Mouse (Mus musculus) adrenal gland, postnatal 10 days (tissue): ENCODE data around the gene Sart3. TPM values are rescaled to one million over a fixed set of nuclear protein-coding genes. Genes with fewer than 3 reads are reported as not detected.
A peak's percentile ranks its signal among the peaks of the same experiment; 100 is the strongest.

Experiments used
- DNase-seq: peaks from one replicate; pipeline ENCODE4 v3.0.0; 2021; ENCODE audit warnings: mixed read lengths
- total RNA-seq, 2 experiments: library from RNA; stranded (reverse); gene quantifications; 2 replicates each; pipeline ENCODE4 v1.2.3; 2021

Gene Sart3
- total RNA-seq, 2 experiments from 2014 or later: 26.3 to 31.3 TPM

GRCm38 (mm10) chr5:113791197-113792095 lies 19.1 kb upstream of the Sart3 start:
- no peak for DNase-seq

- DNase-seq: peak; percentile 22
These were observed 18.3 kb upstream of the Sart3 start for GRCm38 (mm10) chr5:113790453-113791196.

- no peak for DNase-seq
These were observed 16.9 kb upstream of the Sart3 start for GRCm38 (mm10) chr5:113789075-113789788.

- DNase-seq: peak; percentile 17
These were observed 16.3 kb upstream of the Sart3 start for GRCm38 (mm10) chr5:113788645-113789044.

GRCm38 (mm10) chr5:113786985-113787384 lies 14.7 kb upstream of the Sart3 start:
- DNase-seq: no peak

GRCm38 (mm10) chr5:113784104-113784503 lies 11.8 kb upstream of the Sart3 start:
- peak; percentile 18 for DNase-seq

- peak; percentile 45 for DNase-seq
These were observed 11.3 kb upstream of the Sart3 start for GRCm38 (mm10) chr5:113783581-113784001.

GRCm38 (mm10) chr5:113782624-113783023 lies 10.3 kb upstream of the Sart3 start:
- DNase-seq: no peak

- DNase-seq: no peak
These were observed 9.6 kb upstream of the Sart3 start for GRCm38 (mm10) chr5:113781875-113782274.

- DNase-seq: no peak
These were observed 8.9 kb upstream of the Sart3 start for GRCm38 (mm10) chr5:113781254-113781653.

- DNase-seq: no peak
These were observed 8.5 kb upstream of the Sart3 start for GRCm38 (mm10) chr5:113780763-113781162.

- DNase-seq: no peak
These were observed 7.9 kb upstream of the Sart3 start for GRCm38 (mm10) chr5:113780082-113780752.

GRCm38 (mm10) chr5:113779569-113779968 lies 7.3 kb upstream of the Sart3 start:
- DNase-seq: peak; percentile 39

- DNase-seq: peak; percentile 60
These were observed 5.4 kb upstream of the Sart3 start for GRCm38 (mm10) chr5:113777728-113778127.

GRCm38 (mm10) chr5:113776896-113777226 lies 4.6 kb upstream of the Sart3 start:
- peak; percentile 14 for DNase-seq

- DNase-seq: no peak
These were observed 4.0 kb upstream of the Sart3 start for GRCm38 (mm10) chr5:113776128-113776895.

GRCm38 (mm10) chr5:113775585-113775984 lies 3.3 kb upstream of the Sart3 start:
- DNase-seq: peak; percentile 44

GRCm38 (mm10) chr5:113773664-113774063 lies 1.4 kb upstream of the Sart3 start:
- DNase-seq: peak; percentile 97

GRCm38 (mm10) chr5:113772905-113773519 lies 702 bp upstream of the Sart3 start:
- DNase-seq: no peak

GRCm38 (mm10) chr5:113771213-113772162 lies 822 bp downstream of the Sart3 start:
- DNase-seq: peak; percentile 87
